Mouse (Mus musculus): Measurements from ENCODE around the gene Prl8a1.

Prl8a1 gene

GRCm38 (mm10) chr13:27582071-27582470 lies at the start of gene Prl8a1:
Gene Prl8a1 (minus strand): TSS chr13:27582171.
- DNase-seq (ENCODE audit: low read depth, low spot score), result no peak

- DNase-seq (ENCODE audit: low read depth, low spot score), result no peak
These were observed 28.5 kb upstream of the Prl8a1 start, which contains the start of gene Prl7b1 for GRCm38 (mm10) chr13:27610482-27610881. Gene Prl7b1 (minus strand): TSS chr13:27610582.

GRCm38 (mm10) chr13:27564506-27564905 lies 17.5 kb downstream of the Prl8a1 start, which contains the start of gene Prl8a9:
Gene Prl8a9 (minus strand): TSS chr13:27564606.
- no peak for DNase-seq (ENCODE audit: low read depth, low spot score)

- DNase-seq (ENCODE audit: low read depth, low spot score), result no peak
These were observed 28.6 kb downstream of the Prl8a1 start for GRCm38 (mm10) chr13:27553336-27553735.

Data from R1 (cell line).